Mouse (Mus musculus) urinary bladder, postnatal 4 days (tissue): ENCODE measurements around the gene Hspa12b.

ENCODE experiments used
- DNase-seq, 2 experiments: peaks; one replicate each; pipeline ENCODE4 v3.0.0; 2021 to 2022; ENCODE audit warnings: low spot score in 2 of 2

Gene Hspa12b

DNA sequence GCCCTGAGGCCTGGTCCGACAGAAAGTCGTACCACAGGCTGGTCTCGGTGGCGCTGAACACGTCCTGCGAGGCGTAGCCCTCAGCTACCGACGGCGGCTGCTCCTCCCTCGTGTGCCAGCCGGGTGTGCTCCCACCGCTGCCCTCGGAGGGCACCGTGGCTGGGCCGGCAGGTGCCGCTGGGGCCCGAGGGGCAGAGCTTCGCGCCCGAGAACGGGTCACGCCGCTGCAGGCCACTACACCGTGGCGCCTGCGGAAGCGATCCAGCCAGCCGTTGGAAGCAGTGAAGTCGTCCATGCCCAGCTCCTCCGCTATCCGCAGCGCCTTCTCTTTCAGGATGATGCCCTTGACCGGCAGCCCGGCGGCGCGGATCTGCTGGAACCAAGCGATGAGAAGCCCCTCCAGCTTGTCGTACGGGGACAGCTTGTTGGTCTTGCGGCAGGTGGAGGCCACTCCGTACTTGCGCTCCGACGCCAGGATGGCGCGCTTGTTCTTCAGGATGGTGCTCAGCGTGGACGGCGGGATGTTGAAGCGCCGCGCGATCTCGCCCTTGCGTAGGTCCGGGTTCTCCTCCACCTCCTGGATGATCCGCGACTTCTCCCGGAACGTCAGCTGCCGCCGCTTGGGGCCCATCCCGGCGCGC lies 52.3 kb downstream of the Hspa12b start:
- DNase-seq = peak in 1 of 2 experiments; percentile 53

DNA sequence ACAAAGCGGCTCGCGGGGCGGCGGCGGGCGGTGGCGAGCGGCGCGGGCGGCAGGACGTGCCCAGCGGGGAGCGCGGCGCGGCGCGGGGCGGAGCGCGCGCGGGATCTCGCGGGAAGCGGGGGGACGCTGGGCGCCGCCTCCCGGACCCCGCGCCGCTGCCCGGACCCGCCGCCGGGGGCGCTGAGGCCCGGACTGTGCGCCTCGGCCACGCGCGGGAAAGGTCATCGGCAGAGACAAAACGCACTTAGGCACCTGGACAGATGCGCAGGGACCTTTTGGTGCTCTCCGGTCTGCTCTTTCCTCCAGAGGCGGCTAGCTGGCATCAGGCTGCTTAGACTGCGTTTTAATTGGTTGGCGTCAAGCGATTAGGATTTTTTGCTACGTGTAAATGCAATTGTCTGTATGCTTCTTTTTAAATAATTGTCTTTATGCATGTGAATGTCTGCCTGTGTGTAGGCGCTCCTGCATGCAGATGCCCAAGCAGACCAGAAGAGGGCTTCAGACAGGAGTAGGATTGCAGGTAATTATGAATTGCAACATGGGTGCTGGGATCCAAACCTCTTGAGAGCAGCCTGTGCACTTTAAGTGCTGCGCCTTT lies 53.0 kb downstream of the Hspa12b start, which contains the start of gene Cenpb:
Gene Cenpb, minus strand, starts transcription at position 78 of the 598 bp plus-strand sequence.
- DNase-seq = peak; percentile 84

DNA sequence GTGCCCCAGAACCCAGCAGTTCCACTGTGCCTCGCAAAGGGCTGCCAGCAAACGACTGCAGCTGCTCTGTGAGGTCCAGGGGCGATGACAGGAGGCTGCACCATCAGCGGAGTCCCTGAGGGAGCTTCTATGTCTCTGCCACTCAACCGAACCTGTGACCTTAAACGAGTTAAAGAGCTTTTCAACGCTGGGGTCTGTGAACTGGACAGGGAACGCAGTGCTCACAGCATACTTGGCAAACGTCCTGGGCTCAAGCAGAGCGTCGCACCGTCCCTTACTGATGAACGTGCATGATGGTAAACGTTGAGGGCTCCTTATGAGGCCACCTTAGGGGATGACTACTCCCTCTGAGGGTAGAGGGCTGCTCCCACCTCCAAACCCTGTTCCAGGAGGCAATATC lies 59.3 kb downstream of the Hspa12b start:
- no peak for DNase-seq

DNA sequence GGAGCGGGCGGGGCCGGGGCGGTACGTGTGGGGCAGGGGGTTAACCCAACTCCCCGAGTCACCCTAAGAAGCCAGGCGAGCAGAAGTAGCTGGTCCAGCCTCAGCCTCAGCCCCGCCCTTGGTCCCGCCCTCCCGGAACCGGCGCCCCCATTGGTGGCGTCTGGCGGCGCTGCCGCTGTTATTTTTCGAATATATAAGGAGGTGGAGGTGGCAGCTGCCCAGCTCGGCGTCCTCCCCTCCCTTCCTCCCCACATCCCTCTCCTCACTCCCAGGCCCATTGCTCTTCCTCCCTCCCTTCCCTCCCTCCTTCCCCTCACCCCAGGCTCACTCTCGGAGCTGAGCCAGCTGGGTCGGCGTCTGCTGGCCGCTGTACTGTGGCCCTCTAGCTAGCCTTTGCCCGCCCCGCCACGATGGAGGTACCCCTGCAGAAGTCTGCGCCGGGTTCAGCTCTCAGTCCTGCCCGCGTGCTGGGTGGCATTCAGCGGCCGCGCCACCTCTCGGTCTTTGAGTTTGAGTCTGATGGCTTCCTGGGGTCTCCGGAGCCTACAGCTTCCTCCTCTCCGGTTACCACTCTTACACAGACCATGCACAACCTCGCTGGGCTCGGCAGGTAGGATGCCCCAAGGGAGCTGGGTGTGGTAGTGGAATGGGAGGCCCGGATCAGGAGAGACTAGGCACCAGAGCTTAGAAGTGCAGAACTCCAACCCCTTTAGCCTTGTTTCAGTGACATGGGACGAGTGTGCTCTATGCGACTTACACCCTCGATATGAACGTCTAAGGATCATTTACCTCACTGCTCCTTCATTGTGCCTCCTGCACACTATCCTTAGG lies 59.9 kb downstream of the Hspa12b start, which contains the start of the genes Cdc25b and Spef1:
Gene Cdc25b, plus strand, starts transcription at position 179 of the 831 bp plus-strand sequence.
Gene Spef1, minus strand, starts transcription at position 512 of the 831 bp plus-strand sequence.
- DNase-seq = peak; percentile 86 to 89

DNA sequence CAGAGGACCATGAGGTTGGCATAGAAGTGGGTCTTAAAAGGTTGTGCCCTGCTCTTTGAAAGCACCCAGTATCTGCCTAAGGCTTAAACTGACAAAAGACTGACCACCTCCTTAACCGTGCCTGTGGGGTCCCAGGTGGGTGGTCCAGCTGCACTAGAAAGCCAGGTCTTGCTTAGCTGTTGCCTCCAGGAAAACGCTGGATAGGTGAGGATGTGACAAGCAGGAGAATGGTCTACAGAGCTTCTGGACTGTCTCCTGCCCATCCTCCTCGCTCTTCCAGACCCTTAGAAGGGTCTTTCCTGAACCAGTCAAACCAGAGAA lies 60.5 kb downstream of the Hspa12b start:
- no peak for DNase-seq

DNA sequence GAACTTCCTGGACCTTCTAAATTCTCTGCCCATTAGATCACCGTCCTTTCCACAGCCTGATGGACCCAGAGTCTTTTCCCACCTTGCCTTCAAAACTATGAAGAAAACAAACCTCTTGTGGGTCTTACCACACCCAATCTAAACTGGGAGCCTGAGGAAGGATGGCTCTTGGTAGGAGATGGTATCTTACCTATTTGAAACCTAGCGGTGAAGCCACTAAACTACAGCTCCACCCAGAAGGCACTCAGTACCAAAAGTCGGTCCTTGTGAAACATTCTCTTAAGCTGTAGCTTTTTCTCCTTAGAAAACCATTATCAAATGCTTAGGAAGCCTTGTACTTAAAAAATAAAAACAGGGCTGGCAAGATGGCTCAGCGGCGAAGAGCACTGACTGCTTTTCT lies 61.2 kb downstream of the Hspa12b start:
- DNase-seq = no peak

DNA sequence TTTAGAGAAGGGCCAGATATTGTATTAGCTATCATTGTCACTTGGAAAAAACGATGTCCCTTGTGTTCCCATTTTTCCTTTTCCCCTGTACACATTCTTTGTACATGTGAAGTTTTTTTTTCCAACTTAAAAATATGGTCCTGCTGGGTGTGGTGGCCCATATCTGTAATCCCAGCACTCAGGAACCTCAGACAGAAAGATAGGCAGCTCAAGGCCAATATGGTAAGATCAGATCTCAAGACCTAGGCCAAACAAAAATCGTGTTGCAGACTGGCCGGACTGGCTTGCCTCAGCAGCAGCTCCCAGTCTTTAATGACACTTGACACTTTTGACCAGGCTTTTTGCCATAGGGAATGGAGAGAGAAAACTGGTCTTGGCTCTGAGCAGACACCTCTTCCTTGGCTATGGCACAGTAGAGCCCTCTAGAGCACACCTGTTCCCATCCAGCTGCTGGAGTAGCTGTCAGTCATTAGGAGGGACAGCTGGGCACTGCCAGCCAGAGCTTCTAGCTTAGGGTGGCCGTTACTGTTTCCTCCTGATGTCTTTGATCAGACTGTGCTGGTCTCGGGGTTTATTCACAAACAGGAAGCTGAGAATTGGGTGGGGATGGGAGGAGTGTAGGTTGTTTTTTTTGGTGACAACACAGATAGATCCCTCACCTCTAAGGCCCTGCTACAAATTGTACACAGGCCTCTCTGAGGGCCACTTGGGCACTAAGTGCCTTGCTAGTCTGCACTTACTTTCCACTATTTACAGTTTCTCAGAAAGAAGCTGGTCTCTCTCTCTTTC lies 62.6 kb downstream of the Hspa12b start:
- DNase-seq = no peak

DNA sequence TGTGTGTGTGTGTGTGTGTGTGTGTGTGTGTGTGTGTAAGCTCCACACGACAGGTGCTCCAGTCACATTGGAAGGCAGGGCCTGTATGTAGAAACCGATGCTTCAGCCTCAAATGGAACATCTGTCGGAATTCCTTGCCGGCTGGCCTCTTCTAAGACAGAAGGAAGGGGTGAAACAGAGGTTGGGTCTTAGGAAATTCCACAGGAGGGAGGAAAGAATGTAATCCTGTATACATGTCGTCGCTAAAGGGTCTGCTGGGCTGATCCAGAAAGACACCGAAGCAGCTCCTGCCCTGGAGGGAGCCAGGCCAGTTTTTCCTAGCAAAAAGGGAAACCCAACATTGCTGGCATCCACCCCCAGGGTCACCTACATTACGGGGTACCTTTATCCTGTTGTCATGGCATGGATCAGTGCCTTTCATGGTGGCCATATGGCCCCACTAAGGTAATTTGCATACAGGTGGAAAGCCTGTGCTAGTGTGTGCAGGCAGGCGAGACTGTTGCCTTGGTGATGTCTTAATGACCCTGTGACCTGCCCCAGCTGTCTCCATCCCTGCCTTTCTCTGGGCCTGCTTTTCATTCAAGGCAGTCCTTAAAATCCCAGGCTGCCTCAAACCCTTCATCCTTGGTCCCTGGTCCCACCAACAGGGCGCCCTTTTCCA lies 63.4 kb downstream of the Hspa12b start:
- DNase-seq = no peak

DNA sequence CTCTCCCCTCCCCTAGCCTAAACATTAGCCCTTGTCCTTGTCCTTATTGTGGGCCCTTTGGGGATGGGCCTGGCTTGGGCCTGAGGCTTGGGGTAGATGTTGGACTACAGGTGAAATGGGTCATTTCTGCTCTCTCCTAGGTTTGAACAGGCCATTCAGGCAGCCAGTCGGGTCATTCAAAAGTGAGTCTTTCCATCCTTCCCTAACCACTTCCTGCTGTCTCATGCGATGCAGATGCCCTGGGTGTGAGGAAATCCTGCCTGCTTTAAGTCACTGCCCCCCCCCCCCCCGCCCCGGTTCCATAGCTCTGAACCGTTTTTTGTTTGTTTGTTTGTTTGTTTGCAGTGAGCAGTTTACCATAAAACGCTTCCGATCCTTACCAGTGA lies 63.9 kb downstream of the Hspa12b start:
- no peak for DNase-seq
